Mouse (Mus musculus): ENCODE results near the gene Znrd1.
"Not testable (repeated sequence)": the region's sequence is repeated elsewhere in the genome, so short reads cannot be mapped to it uniquely, and the experiment has no call there.

Gene Znrd1

GRCm38 (mm10) chr17:36957999-36958743 lies at the start of gene Znrd1, which contains the start of gene Znrd1as:
TSS of gene Znrd1 (minus strand) at chr17:36958559.
TSS of gene Znrd1as (plus strand) at chr17:36958592.
- peak; percentile 93 to 94 for DNase-seq

GRCm38 (mm10) chr17:37003366-37003765 lies 45.0 kb upstream of the Znrd1 start:
- no peak for DNase-seq

DNA sequence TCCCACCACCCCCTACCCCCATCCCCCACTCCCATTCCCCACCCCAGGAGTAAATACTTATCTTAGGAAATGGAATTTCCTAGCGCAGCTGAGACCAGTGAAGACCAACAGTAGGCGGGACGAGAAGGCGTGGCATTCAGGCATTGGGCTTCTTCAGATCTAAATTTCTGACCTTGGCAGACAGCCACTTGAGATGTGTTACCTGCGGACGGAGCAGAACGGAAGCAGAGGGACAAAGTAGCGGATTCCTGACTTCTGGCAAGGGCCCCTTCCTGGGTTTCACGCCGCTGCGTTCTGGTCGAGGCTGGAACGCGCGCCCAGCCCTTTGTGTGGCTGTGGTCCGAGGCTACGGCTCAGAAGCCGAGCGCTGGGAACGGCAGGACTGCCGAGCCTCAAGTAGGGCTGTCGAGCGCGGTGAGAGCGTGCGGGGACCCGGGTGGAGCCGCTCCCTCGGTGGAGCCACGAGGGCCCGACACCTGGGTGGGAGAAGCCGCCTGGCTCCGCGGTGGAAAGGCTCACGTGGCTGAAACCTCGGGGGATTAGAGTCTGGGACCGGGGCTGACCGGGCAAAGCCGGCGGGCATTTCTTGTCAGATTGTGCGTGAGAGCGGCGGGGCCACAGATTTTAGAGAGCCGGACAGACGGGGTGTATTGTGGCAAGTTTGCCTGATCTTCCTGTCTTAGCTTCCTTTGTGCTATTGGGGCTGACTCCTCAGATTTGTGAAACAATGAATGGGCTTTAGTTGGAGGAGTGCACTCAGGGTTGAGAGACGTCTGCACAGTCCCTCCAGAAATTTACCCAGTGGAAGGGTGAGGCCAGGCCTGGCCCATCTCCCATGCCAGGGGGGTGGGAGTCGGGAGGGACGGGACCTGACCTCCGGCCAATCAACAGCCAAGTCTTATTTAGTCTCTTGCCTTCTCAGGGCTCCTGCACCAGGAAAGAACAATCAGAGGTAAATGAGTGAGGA lies 44.3 kb upstream of the Znrd1 start:
- peak; percentile 31 to 52 for DNase-seq

- DNase-seq = no peak
Measured at GRCm38 (mm10) chr17:37000863-37001262, 42.5 kb upstream of the Znrd1 start, which contains the start of gene Zfp57. TSS of gene Zfp57 (plus strand) at chr17:37001163.

DNA sequence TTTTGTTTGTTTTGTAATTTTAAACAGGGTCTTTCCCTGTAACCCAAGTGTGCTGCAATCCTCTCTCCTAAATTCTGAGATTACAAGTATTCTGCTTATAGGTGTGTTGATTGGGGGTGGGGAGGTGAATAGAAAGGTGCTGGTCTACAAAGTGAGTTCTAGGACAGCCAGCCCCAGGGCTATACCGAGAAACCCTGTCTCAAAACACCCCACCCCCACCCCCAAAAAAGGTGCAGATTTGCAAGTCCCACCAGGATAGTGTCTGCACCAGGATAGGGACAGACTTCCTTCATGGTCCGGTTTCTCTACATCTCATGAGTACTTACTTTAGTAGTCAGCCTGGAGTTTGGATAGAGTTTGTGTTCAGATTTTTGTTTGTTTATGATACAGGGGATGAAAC lies 40.1 kb upstream of the Znrd1 start:
- no peak for DNase-seq

DNA sequence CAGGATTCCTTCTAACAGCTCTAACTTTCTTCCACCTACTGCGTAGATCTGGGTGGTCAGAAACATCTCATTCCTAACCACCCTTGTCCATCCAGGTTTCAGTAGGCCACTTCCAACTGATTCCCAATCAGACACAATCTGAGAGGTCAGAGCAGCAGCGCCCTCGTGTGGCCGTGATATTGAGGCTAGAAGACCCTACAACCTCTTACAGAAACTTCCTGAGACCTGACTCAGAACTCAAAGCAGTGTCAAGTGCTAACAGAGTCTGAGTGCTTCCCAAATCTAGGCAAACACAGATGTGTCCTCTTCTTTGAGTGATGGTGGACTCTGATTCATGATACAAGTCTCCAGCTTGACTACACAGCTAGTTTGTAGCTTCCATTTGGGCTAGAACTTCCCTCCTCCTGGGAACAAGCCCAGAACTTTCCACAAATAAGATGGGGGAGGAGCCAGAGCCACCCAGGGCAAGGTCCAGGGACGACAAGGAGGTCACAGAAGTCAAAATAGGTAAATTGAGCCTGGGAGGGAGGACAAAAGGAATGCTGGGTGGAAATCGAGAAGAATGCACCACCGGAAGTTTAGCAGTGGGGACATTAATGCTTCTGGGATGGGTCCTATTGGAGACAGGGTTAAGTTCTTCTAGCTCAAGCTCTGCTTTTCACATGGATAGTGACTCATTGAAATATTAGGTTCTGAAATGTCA lies 38.8 kb upstream of the Znrd1 start:
- peak; percentile 79 for DNase-seq

DNA sequence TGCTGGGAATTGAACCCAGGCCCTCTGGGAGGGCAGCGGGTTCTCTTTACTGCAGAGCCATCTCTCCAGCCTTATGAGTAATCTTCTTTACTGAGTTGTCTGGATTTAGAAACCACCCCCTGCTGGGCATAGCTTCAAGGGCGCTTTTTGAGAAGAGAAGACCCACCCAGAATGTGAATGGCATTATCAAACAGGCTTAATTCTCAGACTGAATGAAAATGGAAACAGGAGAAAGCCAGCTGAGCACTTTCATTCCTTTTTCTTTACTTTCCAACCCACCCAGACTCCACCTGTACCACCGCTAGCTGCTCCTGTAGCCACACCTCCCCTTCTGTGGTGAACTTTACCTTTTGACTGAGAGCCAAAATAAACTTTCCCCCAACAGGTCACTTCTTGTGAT lies 37.1 kb upstream of the Znrd1 start:
- no peak for DNase-seq

- no peak for DNase-seq
Measured at GRCm38 (mm10) chr17:36994528-36994927, 36.2 kb upstream of the Znrd1 start.

DNA sequence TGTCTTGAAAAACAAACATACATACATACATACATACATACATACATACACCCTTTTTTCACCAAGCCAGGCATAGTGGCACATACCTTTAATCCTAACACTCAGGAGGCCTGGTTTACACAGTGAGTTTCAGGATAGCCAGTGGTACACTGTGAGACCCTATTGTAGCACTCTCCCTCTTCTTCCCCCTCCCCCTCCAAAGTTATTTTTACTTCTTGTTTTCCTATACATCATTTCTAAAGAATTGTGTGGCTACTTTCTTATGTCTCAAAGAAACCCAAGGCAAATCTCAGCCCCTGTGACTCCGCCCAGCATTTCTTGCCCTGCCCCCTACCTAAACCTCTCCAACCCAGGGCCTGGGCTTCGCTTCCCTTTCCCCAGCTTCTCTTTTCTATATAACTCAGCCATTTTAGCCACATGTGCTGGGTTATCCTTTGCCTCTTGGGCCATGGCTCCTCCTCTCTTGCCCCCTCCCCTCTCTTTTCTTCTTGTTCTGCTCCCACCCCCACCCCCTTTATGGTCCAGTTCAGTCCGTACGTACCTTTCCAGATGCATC lies 35.5 kb upstream of the Znrd1 start:
- DNase-seq = no peak

DNA sequence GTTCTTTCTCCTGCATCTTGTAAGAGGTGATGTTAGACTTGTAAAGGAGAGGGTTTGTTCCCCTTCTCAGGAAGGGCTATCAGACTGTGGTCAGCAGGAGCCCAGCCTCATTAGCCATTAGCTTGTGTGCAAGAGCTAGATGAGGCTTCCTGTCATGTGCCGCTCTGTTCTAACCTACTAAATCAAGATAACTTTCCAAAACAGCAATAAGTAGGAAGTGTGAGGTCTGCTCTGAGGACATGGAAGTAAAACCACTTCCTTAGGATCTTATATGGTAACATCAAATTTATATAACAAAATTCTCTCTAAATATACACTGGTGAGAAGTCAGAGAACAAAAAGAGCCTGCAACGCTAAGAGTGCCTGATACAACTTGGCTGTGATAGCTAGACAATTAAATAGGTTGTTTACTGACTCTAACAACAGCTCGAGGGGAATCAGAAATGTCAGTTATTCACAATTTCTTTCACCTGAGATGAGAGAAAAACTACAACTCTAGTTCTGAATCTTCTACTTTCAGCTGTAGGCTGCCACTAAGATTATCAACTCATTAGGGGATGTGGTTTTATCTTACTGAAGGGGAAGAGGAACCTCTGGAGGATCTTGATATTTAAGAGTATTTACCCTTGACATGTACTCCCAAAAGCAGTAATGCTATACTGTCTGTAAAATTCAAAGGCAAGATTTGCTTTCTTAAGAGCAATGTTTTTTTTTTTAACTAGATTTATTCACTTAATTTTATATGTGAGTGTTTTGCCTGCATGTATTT lies 34.2 kb upstream of the Znrd1 start:
- DNase-seq = no peak

DNA sequence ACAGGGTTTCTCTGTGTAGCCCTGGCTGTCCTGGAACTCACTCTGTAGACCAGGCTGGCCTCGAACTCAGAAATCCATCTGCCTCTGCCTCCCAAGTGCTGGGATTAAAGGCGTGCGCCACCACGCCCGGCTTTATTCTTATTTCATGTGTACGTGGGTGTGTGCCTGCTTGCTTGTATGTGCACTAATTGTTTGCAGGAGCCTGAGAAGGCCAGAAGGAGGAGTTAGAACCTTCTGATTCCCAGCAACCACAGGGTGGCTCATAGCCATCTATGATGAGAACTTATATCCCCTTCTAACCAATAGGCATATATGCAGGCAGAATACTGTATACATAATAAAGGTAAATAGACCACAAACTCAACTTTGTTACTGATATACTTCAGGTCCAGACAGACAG lies 32.3 kb upstream of the Znrd1 start:
- DNase-seq = not testable (repeated sequence)

GRCm38 (mm10) chr17:36989437-36989836 lies 31.1 kb upstream of the Znrd1 start, which contains the start of gene H2-M5:
TSS of gene H2-M5 (minus strand) at chr17:36989537.
- no peak for DNase-seq

DNA sequence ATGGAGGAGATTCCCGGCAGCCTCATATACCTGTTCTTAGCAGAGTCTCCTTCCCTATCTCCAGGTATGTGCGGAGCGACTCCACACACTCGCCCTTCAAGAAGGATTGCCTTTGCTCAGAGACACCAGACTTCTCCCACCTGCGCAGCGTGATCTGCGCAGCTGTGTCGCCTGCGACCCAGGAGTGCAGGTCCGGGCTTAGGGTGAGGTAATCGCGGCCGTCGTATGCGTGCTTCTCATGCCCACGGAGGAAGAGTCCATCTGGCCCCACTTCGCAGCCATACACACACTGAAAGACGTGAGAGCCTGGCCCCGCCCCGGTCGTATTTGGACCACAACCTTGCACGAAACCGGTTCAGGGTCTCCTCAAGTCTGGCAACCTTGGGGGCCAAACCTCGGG lies 30.1 kb upstream of the Znrd1 start:
- no peak for DNase-seq

GRCm38 (mm10) chr17:36982253-36983155 lies 24.1 kb upstream of the Znrd1 start:
- DNase-seq = no peak

DNA sequence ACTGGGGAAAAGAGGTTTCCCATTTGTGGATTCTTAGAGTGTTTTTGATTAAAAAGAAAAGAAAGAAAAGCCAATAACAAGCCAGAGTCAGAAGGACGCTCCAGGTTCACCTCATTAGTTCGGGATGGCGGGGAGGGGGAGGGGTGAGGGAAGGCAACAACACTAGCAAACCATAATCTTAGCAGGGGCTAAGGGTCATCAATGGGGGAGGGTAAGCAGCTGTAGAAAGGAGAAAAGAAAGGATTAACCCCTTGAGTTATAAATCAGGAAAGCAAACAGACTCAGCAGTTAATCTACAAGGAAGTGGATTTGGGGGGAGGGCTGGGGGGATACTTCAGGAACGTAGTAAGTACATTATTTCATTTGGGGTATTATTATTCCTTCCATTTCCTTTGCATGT lies 23.5 kb upstream of the Znrd1 start:
- DNase-seq = no peak

- DNase-seq = no peak
Measured at GRCm38 (mm10) chr17:36981221-36981813, 23.0 kb upstream of the Znrd1 start, which contains the start of gene 2410137M14Rik. TSS of gene 2410137M14Rik (minus strand) at chr17:36981237.

DNA sequence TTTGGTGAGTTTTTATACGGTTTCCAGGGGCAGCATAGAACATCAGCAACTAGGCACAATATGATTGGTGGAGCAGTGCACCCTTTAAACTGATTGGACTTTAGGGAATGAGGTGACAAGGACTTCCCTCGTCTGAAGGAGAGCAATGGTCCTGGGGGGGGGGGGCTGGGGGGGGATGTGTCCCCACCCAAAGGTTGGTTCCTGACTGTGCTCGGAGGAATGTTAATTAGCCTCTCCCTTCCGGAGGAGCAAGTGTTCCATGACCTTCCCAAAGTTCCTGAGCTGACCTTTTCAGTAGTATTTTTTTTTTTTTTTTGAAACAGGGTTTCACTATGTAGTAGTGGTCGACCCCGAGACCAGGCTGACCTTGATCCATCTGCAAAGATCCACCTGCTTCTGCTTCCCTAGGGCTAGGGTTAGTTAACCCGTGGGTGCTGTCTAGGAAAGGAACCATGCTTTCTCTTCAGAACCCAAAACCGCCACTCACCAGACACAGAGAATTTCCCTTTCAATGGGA lies 15.0 kb upstream of the Znrd1 start:
- no peak for DNase-seq

- DNase-seq = no peak
Measured at GRCm38 (mm10) chr17:36972791-36973190, 14.4 kb upstream of the Znrd1 start.

GRCm38 (mm10) chr17:36971172-36971850 lies 13.0 kb upstream of the Znrd1 start:
- no peak for DNase-seq
